25 mouse cellular contexts compared by ENCODE assay signal in genomic region chr6:124436245-124436644, GRCm38 (mm10). TPM values are rescaled to one million over a fixed set of nuclear protein-coding genes. Genes with fewer than 3 reads are reported as not detected.
DNase-seq lines count a peak whose midpoint lies in the region; ATAC-seq and TF ChIP-seq lines count a peak whose summit lies in the region.
"Had no signal": no experiment of that assay in that cellular context is flagged by ENCODE, and none has a peak within 500 bp of the region (broad histone marks: within the 10 kb centered on the region; RNA-seq: fewer than 3 reads in every experiment).

No protein-coding gene starts in this region.

- H3K4me1 ChIP-seq in CH12.LX (ENCODE audit: control insufficient read depth in 1 of 2, insufficient read depth in 2 of 2): peaks cover 26 to 44% of the 10 kb centered on the region in 2 experiments
- H3K4me1 ChIP-seq in ES-Bruce4 (ENCODE audit: control insufficient read depth, insufficient read depth, low read length): peaks cover 9% of the 10 kb centered on the region
- H3K4me1 ChIP-seq in kidney, embryonic 16.5 days (ENCODE audit: insufficient read depth, low read length): no peaks in the 10 kb centered on the region

- H3K9ac ChIP-seq in CH12.LX (ENCODE audit: insufficient read depth, low read depth): no peak overlapping the region
- no peak overlapping the region for H3K9ac ChIP-seq in ES-Bruce4 (ENCODE audit: low read depth, poor library complexity, severe bottlenecking)
- H3K9ac ChIP-seq in kidney, embryonic 16.5 days (replicated peaks; ENCODE audit: low read length): no peak overlapping the region
- H3K9ac ChIP-seq: embryonic facial prominence, embryonic 12.5 days; embryonic facial prominence, embryonic 15.5 days; hindbrain, embryonic 12.5 days; hindbrain, embryonic 15.5 days; kidney, embryonic 15.5 days had no signal

- dilution Hi-C loops in CH12.LX (cut with MboI; ENCODE audit: extremely low pct_ligation_motif_present, extremely low pct_unique_long_range_greater_than_20kb, low sequenced_read_pairs): no loop called here

- peaks cover 0 to 86% of the 10 kb centered on the region in 2 experiments for H3K36me3 ChIP-seq in CH12.LX (replicated peaks in 1 of 2; ENCODE audit: control insufficient read depth in 1 of 2, insufficient read depth in 1 of 2, low read length in 1 of 2)
- no peaks in the 10 kb centered on the region for H3K36me3 ChIP-seq in ES-Bruce4 (ENCODE audit: control insufficient read depth, insufficient read depth, low read length, poor library complexity, severe bottlenecking)
- no peaks in the 10 kb centered on the region for H3K36me3 ChIP-seq in kidney, embryonic 16.5 days (ENCODE audit: insufficient read depth, low read length)
- H3K36me3 ChIP-seq: embryonic facial prominence, embryonic 12.5 days; embryonic facial prominence, embryonic 15.5 days; kidney, embryonic 15.5 days had no signal

- no peak overlapping the region for H3K4me2 ChIP-seq in CH12.LX (ENCODE audit: insufficient read depth, low read depth, poor library complexity, severe bottlenecking)
- H3K4me2 ChIP-seq in kidney, embryonic 16.5 days (replicated peaks; ENCODE audit: low read depth, low read length): no peak overlapping the region
- H3K4me2 ChIP-seq: embryonic facial prominence, embryonic 12.5 days; embryonic facial prominence, embryonic 15.5 days; heart, embryonic 11.5 days; hindbrain, embryonic 12.5 days; hindbrain, embryonic 15.5 days; kidney, embryonic 15.5 days had no signal

- TF ChIP-seq EP300 in CH12.LX (IDR thresholded peaks at IDR 0.05; ENCODE audit: low read length): no peak
- no peak for TF ChIP-seq EP300 in ES-Bruce4 (IDR thresholded peaks at IDR 0.05; ENCODE audit: insufficient read depth, low read depth, low read length)

- H3K79me2 ChIP-seq in CH12.LX (replicated peaks; ENCODE audit: control insufficient read depth, extremely low read depth, insufficient read depth, poor library complexity, severe bottlenecking): no peaks in the 10 kb centered on the region

- TF ChIP-seq POLR2A in CH12.LX (IDR thresholded peaks at IDR 0.05; ENCODE audit: low read depth, low read length) (no peak), ES-Bruce4 (IDR thresholded peaks at IDR 0.05; ENCODE audit: insufficient read depth, low read length) (no peak)

- no peak for TF ChIP-seq RAD21 in CH12.LX (IDR thresholded peaks at IDR 0.05; ENCODE audit: low read depth, low read length)

- in situ Hi-C loops in CH12.LX (cut with MboI; ENCODE audit: low pct_ligation_motif_present, low pct_unique_long_range_greater_than_20kb, low sequenced_read_pairs): no loop called here

- H3K27ac ChIP-seq in CH12.LX (ENCODE audit: insufficient read depth, low read depth) (no peak overlapping the region), ES-Bruce4 (ENCODE audit: insufficient read depth, low read length) (no peak overlapping the region)
- H3K27ac ChIP-seq in kidney, embryonic 16.5 days (ENCODE audit: low read length): no peak overlapping the region
- H3K27ac ChIP-seq: embryonic facial prominence, embryonic 12.5 days; embryonic facial prominence, embryonic 15.5 days; gastrocnemius, adult 2 months; hindbrain, embryonic 12.5 days; hindbrain, embryonic 15.5 days; kidney, embryonic 15.5 days had no signal

- H3K4me3 ChIP-seq in CH12.LX (replicated peaks in 1 of 3; ENCODE audit: low read depth in 2 of 3, low read length in 2 of 3, poor library complexity in 1 of 3) (no peak overlapping the region), ES-Bruce4 (ENCODE audit: low read depth, low read length) (peak overlapping the region; percentile 2; the same call in 1 of the 2 replicates)
- H3K4me3 ChIP-seq in kidney, embryonic 16.5 days (ENCODE audit: low read length): no peak overlapping the region
- H3K4me3 ChIP-seq: embryonic facial prominence, embryonic 12.5 days; embryonic facial prominence, embryonic 15.5 days; gastrocnemius, adult 2 months; hindbrain, embryonic 12.5 days; hindbrain, embryonic 15.5 days; kidney, embryonic 15.5 days had no signal

- 75% methylated on average over 7 of the region's 7 CpGs for WGBS in kidney, embryonic 16.5 days

- DNase-seq in CH12.LX (ENCODE audit: extremely low read depth) (no peak), R1 (ENCODE audit: low read depth, low spot score) (peak; percentile 79), MN1 (ENCODE audit: low spot score) (no peak)
- DNase-seq in frontal cortex, postnatal 10 days (ENCODE audit: low spot score in 2 of 2): no peak
- DNase-seq: adrenal gland, adult 8-10 months; adrenal gland, postnatal 25 days; B cell, adult 2 months; cerebellum, adult 11 months; cerebellum, adult 2 months; cerebellum, adult 9-11 months; gastrocnemius, adult 2 months; gastrocnemius, postnatal 25 days; kidney, adult 8-10 months had no signal

- no peaks in the 10 kb centered on the region for H3K27me3 ChIP-seq in CH12.LX (replicated peaks)
- H3K27me3 ChIP-seq in ES-Bruce4 (ENCODE audit: control insufficient read depth, insufficient read depth, low read length, poor library complexity, severe bottlenecking): no peaks in the 10 kb centered on the region
- H3K27me3 ChIP-seq in kidney, embryonic 16.5 days (ENCODE audit: insufficient read depth, low read length): no peaks in the 10 kb centered on the region
- H3K27me3 ChIP-seq: embryonic facial prominence, embryonic 12.5 days; embryonic facial prominence, embryonic 15.5 days; hindbrain, embryonic 12.5 days; hindbrain, embryonic 15.5 days; kidney, embryonic 15.5 days had no signal

- no peak for TF ChIP-seq CTCF in CH12.LX (conservative IDR thresholded peaks at IDR 0.05 in 1 of 2, IDR thresholded peaks at IDR 0.05 in 1 of 2; ENCODE audit: low read depth in 2 of 2, low read length in 2 of 2)
- no peak for TF ChIP-seq CTCF in ES-Bruce4 (IDR thresholded peaks at IDR 0.05; ENCODE audit: low read depth, low read length)

- no peak for ATAC-seq in kidney, embryonic 16.5 days (ENCODE audit: low FRiP score, low TSS enrichment)
- ATAC-seq: activated CD4-positive, CD25-positive, alpha-beta regulatory T cell, adult 4 months; forebrain, embryonic 14.5 days; intestine, postnatal 0 days; Patski had no signal

- H3K9me3 ChIP-seq in CH12.LX (replicated peaks; ENCODE audit: low read length) (no peaks in the 10 kb centered on the region), ES-Bruce4 (replicated peaks; ENCODE audit: control insufficient read depth, insufficient read depth, low read length, poor library complexity, severe bottlenecking) (no peaks in the 10 kb centered on the region)
- no peaks in the 10 kb centered on the region for H3K9me3 ChIP-seq in kidney, embryonic 16.5 days (ENCODE audit: low read length)
- H3K9me3 ChIP-seq: embryonic facial prominence, embryonic 12.5 days; embryonic facial prominence, embryonic 15.5 days; hindbrain, embryonic 12.5 days; hindbrain, embryonic 15.5 days; kidney, embryonic 15.5 days had no signal

TF ChIP-seq in CH12.LX, 34 proteins besides CTCF, POLR2A, EP300 and RAD21:
- no peak for TF ChIP-seq MAZ (IDR thresholded peaks at IDR 0.05; ENCODE audit: low read depth, low read length)
- 0 out of 2 replicates have a peak, but pooled peaks have one; percentile 41 for TF ChIP-seq MYC (IDR thresholded peaks at IDR 0.05; ENCODE audit: low read depth, low read length)
- peak; percentile 61 for TF ChIP-seq CHD2 (IDR thresholded peaks at IDR 0.05; ENCODE audit: low read length)
- peak; percentile 46 for TF ChIP-seq HCFC1 (IDR thresholded peaks at IDR 0.05; ENCODE audit: low read depth, low read length)

RNA-seq across cellular contexts. Expression of gene Pex5, which starts 21.4 kb away (rescaled TPM):
- total RNA-seq in CH12.LX (2012; rRNA removed): 27.5 and 29.2 TPM in 2 replicates
- 24.6 and 29.9 TPM in 2 replicates for total RNA-seq in CH12.LX (2014; rRNA removed)
- 21.2 and 22.1 TPM in 2 replicates for polyA plus RNA-seq in CH12.LX (2012; ENCODE audit: insufficient read length, low read depth)
- 31.0 and 31.4 TPM in 2 replicates for polyA plus RNA-seq in ES-Bruce4 (2011; ENCODE audit: insufficient read depth, insufficient read length, low read depth, missing spikeins)
- polyA plus RNA-seq in kidney, embryonic 16.5 days (2015; fragmentation: Nextera tagmentation; extraction: Ambion mirVana): 50.1 and 56.1 TPM in 2 replicates

RNA-seq across cellular contexts. Expression of gene Clstn3, which starts 28.3 kb away (rescaled TPM):
- total RNA-seq in CH12.LX (2012; rRNA removed) (17.2 and 17.7 TPM in 2 replicates), CH12.LX (2014; rRNA removed) (20.4 and 21.4 TPM in 2 replicates)
- polyA plus RNA-seq in CH12.LX (2012; ENCODE audit: insufficient read length, low read depth) (126 and 130 TPM in 2 replicates), ES-Bruce4 (2011; ENCODE audit: insufficient read depth, insufficient read length, low read depth, missing spikeins) (17.1 and 25.6 TPM in 2 replicates)
- polyA plus RNA-seq in kidney, embryonic 16.5 days (2015; fragmentation: Nextera tagmentation; extraction: Ambion mirVana): 5.8 and 6.6 TPM in 2 replicates
- polyA plus RNA-seq: activated CD4-positive, CD25-positive, alpha-beta regulatory T cell, adult 4 months had no signal

RNA-seq across cellular contexts. Expression of gene C1rl, which starts 56.7 kb away (rescaled TPM):
- total RNA-seq in CH12.LX (2012; rRNA removed) (0.38 and 0.59 TPM in 2 replicates), CH12.LX (2014; rRNA removed) (1.0 and 1.2 TPM in 2 replicates)
- polyA plus RNA-seq in CH12.LX (2012; ENCODE audit: insufficient read length, low read depth) (2.1 and 2.4 TPM in 2 replicates), ES-Bruce4 (2011; ENCODE audit: insufficient read depth, insufficient read length, low read depth, missing spikeins) (0.79 and 1.3 TPM in 2 replicates)
- polyA plus RNA-seq in kidney, embryonic 16.5 days (2015; fragmentation: Nextera tagmentation; extraction: Ambion mirVana): 1.8 and 2.2 TPM in 2 replicates
- polyA plus RNA-seq: activated CD4-positive, CD25-positive, alpha-beta regulatory T cell, adult 4 months had no signal
